Mouse (Mus musculus) gastrocnemius, postnatal 36 days (tissue): ENCODE measurements around the gene Pacrg. TPM values are rescaled to one million over a fixed set of nuclear protein-coding genes. Genes with fewer than 3 reads are reported as not detected.
A peak's percentile ranks its signal among the peaks of the same experiment; 100 is the strongest.

Experiments
- DNase-seq, 2 experiments: peaks; one replicate each; pipeline ENCODE4 v3.0.0; 2022
- intact Hi-C: fragments of 180-260 bp; cut with DNase I; formaldehyde crosslinking; loops from one replicate; pipeline ENCODE4 v1.15.1; 2025
- total RNA-seq, 2 experiments: library from RNA; stranded (reverse); gene quantifications; 2 replicates each; pipeline ENCODE4 v1.2.3; 2021

Pacrg gene
- total RNA-seq, 2 experiments from 2014 or later = 1.6 to 2.0 TPM

DNA sequence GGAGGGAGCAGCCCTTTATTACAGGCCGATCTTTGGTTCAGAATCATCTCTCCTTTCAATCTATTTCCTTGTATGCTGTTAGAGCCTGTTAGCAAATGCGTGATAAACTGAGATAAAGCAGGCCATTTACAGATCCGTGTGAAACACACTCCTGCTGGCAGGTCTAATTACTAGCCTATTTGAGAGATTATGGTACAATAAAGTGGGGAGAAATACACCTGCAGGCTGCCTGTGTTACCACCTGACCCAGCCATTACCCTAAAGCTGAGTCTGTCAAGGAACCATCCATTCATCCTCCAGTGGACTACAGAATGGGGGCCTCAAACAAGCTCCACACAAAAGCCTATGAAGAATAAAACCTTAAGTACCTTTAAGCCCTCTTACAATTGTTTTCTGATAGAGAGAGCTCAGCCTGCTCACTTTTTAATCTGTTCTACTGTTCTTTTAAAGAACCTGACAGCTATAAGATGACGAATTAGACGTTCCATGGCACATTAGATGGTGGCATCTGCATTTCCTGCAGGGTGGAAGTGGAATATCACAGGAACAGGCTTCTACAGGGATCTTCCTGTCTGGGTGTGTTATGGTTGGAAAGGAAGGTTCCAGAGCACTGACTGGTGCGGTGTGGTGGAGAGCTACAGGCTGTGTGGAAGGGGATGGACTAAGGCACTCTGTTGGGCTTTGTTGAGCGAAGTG lies 422.4 kb downstream of the Pacrg start:
- intact Hi-C loops = no loop called here
- DNase-seq = no peak

GRCm38 (mm10) chr17:10416995-10417394 lies 423.1 kb downstream of the Pacrg start:
- no peak for DNase-seq
- intact Hi-C loops = no loop called here

- intact Hi-C loops = no loop called here
Measured at GRCm38 (mm10) chr17:10416101-10416500, 424.0 kb downstream of the Pacrg start.

DNA sequence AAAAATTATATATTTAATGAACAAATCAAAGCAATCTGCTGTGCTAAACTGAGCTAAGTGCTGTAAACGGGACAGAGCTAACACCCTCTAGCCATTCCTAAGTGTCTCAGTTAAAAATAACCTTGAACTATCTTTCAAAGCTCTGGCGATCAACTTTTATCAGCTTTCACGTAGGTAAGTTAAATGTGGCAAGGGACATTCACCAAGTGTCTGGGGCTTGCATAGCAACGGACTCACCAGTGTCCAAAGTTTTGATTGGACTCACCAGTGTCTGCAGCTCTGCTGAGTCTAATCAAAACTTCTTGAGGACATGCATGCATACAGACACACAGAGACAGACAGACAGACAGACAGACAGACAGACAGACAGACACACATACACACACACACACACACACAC lies 425.7 kb downstream of the Pacrg start:
- peak in 1 of 2 experiments; percentile 8 for DNase-seq
- intact Hi-C loops = no loop called here

More at GRCm38 (mm10) chr17:10416101-10416500, 424.0 kb downstream of the Pacrg start:
- DNase-seq = no peak

- intact Hi-C loops = no loop called here
- no peak for DNase-seq
Measured at GRCm38 (mm10) chr17:10413870-10414269, 426.2 kb downstream of the Pacrg start.

DNA sequence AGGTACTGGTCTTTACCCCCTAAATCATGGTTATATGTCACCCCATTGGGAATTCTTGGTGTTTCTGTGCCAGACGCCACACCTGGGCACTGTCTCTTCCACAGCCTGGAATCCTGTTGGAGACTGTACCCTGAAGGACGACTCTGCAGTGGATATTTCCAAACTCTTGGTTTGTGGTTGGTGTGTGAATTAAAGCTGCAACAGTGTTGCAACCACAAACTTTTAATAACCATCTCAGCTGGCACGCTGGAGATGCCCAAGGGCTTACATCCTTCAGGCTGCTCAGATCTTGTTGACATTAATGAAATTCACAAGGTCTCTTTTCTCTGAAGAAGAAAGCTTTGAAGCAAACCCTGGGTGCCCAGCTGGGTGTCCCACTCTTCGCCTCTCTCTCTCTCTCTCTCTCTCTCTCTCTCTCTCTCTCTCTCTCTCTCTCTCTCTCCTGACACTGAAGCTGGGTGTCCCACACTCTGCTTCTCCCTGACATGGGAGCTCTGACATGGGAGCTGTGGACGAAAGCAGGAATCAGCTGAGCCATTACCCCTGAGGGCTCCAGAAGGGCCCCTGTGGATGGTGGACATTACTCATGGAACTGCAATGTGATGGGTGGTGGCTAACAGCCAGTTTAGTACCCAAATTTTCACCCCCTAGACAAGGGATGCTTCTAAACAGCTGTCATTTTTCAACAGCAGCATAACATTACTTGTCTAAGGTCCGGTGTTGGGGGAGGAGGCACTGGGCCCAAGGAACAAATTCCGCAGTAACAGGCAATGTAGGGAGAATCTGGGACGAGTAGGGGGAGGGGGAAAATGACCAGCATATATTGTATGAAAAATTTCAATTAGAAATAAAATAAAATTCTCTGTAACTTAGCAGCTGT lies 429.3 kb downstream of the Pacrg start:
- intact Hi-C loops = no loop called here
- peak in 1 of 2 experiments; percentile 5 for DNase-seq

- intact Hi-C loops = no loop called here
- no peak for DNase-seq
Measured at GRCm38 (mm10) chr17:10408681-10409081, 431.4 kb downstream of the Pacrg start.

GRCm38 (mm10) chr17:10407031-10407722 lies 432.9 kb downstream of the Pacrg start:
- intact Hi-C loops = no loop called here
- peak; percentile 16 to 25 for DNase-seq

DNA sequence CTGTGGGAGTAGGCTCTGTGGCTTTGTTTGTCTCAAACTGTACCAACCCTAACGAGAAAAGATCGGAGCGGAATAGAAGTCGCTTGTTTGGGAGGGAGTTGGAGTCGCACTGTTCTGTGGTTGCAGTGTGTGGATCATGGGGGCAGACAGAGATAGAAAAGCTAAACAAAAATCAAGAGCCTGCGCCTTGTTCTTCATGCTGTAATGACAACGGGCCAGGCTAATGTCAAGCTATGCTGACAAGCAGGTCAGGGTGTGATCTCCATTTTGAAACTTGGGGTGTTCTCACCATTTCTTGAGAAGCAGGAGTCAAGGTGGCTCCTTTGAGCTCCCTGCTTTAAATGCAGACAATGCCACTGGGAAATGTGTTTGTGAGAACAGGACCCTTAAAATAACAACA lies 433.8 kb downstream of the Pacrg start:
- intact Hi-C loops = no loop called here
- no peak for DNase-seq

- DNase-seq = peak in 1 of 2 experiments; percentile 6
- intact Hi-C loops = no loop called here
Measured at GRCm38 (mm10) chr17:10405906-10406305, 434.2 kb downstream of the Pacrg start.

- peak in 1 of 2 experiments; percentile 8 for DNase-seq
- intact Hi-C loops = no loop called here
Measured at GRCm38 (mm10) chr17:10403186-10403585, 436.9 kb downstream of the Pacrg start.

- intact Hi-C loops = no loop called here
- peak in 1 of 2 experiments; percentile 8 for DNase-seq
Measured at GRCm38 (mm10) chr17:10402064-10402640, 438.0 kb downstream of the Pacrg start.

DNA sequence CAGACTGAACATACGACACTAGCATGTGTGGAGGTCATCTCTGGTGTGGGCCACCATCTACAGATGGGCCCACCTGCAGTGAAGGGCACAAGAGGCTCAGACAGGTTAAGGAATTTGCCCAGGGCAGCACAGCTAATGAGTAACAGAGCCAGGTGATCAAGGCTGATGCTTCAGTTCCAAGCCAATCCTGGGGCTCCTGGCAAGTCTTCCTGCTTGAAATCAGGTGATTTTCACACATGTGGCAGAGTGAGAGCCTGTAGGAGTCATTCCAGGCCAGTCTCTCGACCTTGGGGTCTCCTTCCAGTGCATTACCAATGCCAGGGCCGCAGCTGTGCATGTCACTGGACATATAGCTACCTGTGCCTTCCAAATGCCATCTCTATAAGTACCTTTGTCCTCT lies 438.6 kb downstream of the Pacrg start:
- DNase-seq = peak in 1 of 2 experiments; percentile 10
- intact Hi-C loops = no loop called here

DNA sequence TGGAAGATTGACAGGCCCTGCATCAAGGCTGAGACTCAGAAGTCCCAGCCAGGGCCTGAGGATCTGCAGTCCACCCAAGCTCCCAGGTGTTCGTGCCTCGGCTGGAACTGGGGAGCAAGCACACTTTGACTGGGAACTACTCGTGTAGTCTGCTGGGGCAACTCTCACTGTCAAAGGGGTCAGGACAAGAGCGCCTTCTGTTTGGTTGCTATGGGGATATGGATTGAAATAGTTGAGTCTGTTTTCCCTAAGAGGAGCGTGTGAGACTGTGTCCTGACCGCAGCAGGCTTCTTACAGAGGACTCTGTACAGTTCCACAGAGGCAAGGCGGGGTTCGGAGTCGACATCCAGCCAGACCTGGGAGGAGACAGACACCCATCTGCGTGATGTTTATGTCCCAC lies 440.4 kb downstream of the Pacrg start:
- DNase-seq = no peak
- intact Hi-C loops = no loop called here

DNA sequence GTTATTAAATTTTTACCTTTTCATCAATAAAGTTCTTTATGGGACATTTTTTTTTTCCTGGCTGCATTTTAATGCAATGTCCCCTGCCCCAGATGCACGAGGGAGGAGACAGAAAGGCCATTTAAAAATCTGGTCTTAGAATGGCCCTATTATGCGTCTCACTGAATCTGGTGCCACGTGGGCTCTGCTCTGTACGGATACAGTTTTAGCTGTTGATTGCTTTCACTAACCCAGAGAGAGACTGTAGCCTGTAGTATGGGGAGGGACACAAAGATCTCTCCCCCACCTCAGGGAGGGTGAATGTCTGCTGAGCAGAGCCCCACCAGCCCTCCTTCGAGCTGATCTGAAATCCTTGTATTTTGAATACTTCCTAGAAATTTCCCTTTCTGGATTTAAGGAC lies 441.2 kb downstream of the Pacrg start:
- DNase-seq = no peak
- intact Hi-C loops = no loop called here

DNA sequence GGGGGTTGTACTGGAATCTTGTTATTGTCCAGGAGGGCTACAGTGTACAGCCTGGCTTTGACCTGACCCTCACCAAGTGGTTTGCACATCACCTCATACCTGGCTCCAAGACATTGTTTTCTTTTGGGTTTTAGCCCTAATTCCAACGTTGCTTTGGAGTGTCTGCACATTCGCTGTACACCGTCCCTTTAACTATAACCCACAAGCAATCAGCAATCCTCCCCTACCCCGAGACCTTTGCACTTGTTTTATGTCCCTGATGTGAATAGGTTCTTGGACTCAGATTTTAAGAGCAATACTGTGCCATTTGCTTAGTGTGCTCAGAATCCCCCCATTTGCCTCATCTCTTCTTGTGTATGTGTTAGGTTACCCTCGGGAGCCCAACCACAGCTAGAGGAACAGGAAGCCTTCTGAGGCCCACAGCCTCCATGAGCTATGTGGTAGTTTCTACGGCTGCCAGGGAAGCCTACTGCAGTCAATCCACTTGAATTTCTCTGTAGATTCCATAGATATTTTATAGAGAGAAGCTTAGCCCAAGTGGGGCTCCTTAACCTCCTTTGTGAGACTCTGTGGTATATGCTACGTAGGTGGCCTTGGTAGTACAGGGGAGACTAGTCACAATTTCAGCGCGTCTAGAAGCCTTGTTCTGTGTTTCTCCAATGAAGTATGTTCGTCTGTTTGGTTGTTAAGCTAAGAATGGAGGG lies 442.0 kb downstream of the Pacrg start:
- intact Hi-C loops = no loop called here
- DNase-seq = peak in 1 of 2 experiments; percentile 4

DNA sequence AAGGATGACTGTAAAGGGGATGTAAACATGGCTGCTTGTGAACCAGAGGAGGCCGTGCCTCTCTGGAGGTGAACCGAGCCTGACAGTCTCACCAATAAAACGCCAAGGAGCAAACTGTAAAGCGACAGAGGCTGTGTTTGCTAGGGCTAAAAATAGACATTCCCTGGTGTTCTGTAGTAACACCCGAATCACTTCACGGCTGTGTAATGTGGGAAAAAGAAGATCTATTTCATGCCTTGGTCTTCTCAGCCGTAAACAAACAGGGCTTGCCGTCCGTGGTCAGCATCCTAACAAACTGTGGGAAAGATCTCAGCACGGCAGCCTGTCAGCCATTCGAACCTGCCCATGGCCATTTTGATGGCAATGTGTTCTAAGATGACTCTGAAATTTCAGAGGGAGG lies 442.8 kb downstream of the Pacrg start:
- intact Hi-C loops = no loop called here
- DNase-seq = peak in 1 of 2 experiments; percentile 8

GRCm38 (mm10) chr17:10396863-10397262 lies 443.2 kb downstream of the Pacrg start:
- peak in 1 of 2 experiments; percentile 13 for DNase-seq
- intact Hi-C loops = no loop called here

GRCm38 (mm10) chr17:10394855-10395254 lies 445.3 kb downstream of the Pacrg start:
- DNase-seq = peak in 1 of 2 experiments; percentile 36

GRCm38 (mm10) chr17:10393766-10394165 lies 446.3 kb downstream of the Pacrg start:
- no peak for DNase-seq
- intact Hi-C loops = loop anchor here (5.0 kb wide), 1 partner anchor 94 kb away; no protein-coding TSS in a partner anchor

More at GRCm38 (mm10) chr17:10394855-10395254, 445.3 kb downstream of the Pacrg start:
- intact Hi-C loops = loop anchor here (5.0 kb wide), 1 partner anchor 92 kb away; no protein-coding TSS in a partner anchor
